Mouse (Mus musculus): ENCODE data around the gene Fcmr.

GRCm38 (mm10) chr1:130826448-130826847 is 39.0 kb upstream of the Fcmr start, which contains the start of gene Pigr:
- TF ChIP-seq CTCF (IDR thresholded peaks at IDR 0.05; ENCODE audit: borderline replicate concordance, extremely low read depth, insufficient read depth, insufficient read length) = no peak
- no peak for TF ChIP-seq POLR2A (IDR thresholded peaks at IDR 0.05; ENCODE audit: borderline replicate concordance, extremely low read depth, insufficient read depth, insufficient read length, poor library complexity, severe bottlenecking)
